8 mouse cellular contexts compared by ENCODE assay signal in genomic region chr10:78245225-78245547, GRCm38 (mm10). TPM values are rescaled to one million over a fixed set of nuclear protein-coding genes. Genes with fewer than 3 reads are reported as not detected.
A peak's percentile ranks its signal among the peaks of the same experiment; 100 is the strongest.
DNase-seq lines count a peak whose midpoint lies in the region; ATAC-seq and TF ChIP-seq lines count a peak whose summit lies in the region.

No protein-coding gene starts in this region.

- H3K27ac ChIP-seq in lung, postnatal 0 days (ENCODE audit: low read length) = no peak overlapping the region
- no peak overlapping the region for H3K27ac ChIP-seq in limb, embryonic 12.5 days
- H3K27ac ChIP-seq in stomach, embryonic 14.5 days (ENCODE audit: low read length) = no peak overlapping the region

- H3K27me3 ChIP-seq in lung, postnatal 0 days (replicated peaks; ENCODE audit: insufficient read depth, low read length) = no peaks in the 10 kb centered on the region
- H3K27me3 ChIP-seq in erythroblast, embryonic 14.5 days (ENCODE audit: control insufficient read depth) = no peaks in the 10 kb centered on the region
- H3K27me3 ChIP-seq in limb, embryonic 12.5 days = no peaks in the 10 kb centered on the region
- H3K27me3 ChIP-seq in stomach, embryonic 14.5 days (ENCODE audit: control insufficient read depth, insufficient read depth, low read length) = no peaks in the 10 kb centered on the region

- H3K9me3 ChIP-seq in lung, postnatal 0 days (ENCODE audit: low read length) = no peaks in the 10 kb centered on the region
- H3K9me3 ChIP-seq in erythroblast, embryonic 14.5 days (ENCODE audit: control insufficient read depth, low read length) = no peaks in the 10 kb centered on the region
- no peaks in the 10 kb centered on the region for H3K9me3 ChIP-seq in limb, embryonic 12.5 days
- H3K9me3 ChIP-seq in stomach, embryonic 14.5 days (ENCODE audit: control insufficient read depth, low read depth, low read length) = no peaks in the 10 kb centered on the region

- no peak for TF ChIP-seq EP300 in lung, postnatal 0 days (IDR thresholded peaks at IDR 0.05)

- 13% methylated on average over 7 of the region's 7 CpGs for WGBS in lung, postnatal 0 days
- 25% methylated on average over 7 of the region's 7 CpGs for WGBS in limb, embryonic 12.5 days
- 14% methylated on average over 7 of the region's 7 CpGs for WGBS in stomach, embryonic 14.5 days

- H3K4me3 ChIP-seq in lung, postnatal 0 days (ENCODE audit: low read depth, low read length) = peak overlapping the region; percentile 74
- peak overlapping the region; percentile 99 for H3K4me3 ChIP-seq in erythroblast, embryonic 14.5 days (replicated peaks)
- H3K4me3 ChIP-seq in limb, embryonic 12.5 days (replicated peaks) = peak overlapping the region; percentile 87
- H3K4me3 ChIP-seq in stomach, embryonic 14.5 days (ENCODE audit: low read depth, low read length) = peak overlapping the region; percentile 84

- intact Hi-C loops in gastrocnemius, postnatal 36 days (cut with DNase I) = no loop called here

- H3K36me3 ChIP-seq in lung, postnatal 0 days (ENCODE audit: insufficient read depth, low read length) = no peaks in the 10 kb centered on the region
- peaks cover 33% of the 10 kb centered on the region for H3K36me3 ChIP-seq in erythroblast, embryonic 14.5 days (ENCODE audit: control insufficient read depth)
- no peaks in the 10 kb centered on the region for H3K36me3 ChIP-seq in limb, embryonic 12.5 days
- H3K36me3 ChIP-seq in stomach, embryonic 14.5 days (ENCODE audit: control insufficient read depth, insufficient read depth, low read length) = no peaks in the 10 kb centered on the region

- H3K4me1 ChIP-seq in lung, postnatal 0 days (ENCODE audit: insufficient read depth, low read depth, low read length) = peaks cover 12% of the 10 kb centered on the region
- peaks cover 70% of the 10 kb centered on the region for H3K4me1 ChIP-seq in erythroblast, embryonic 14.5 days (ENCODE audit: control insufficient read depth)
- H3K4me1 ChIP-seq in limb, embryonic 12.5 days (replicated peaks) = peaks cover 18% of the 10 kb centered on the region
- H3K4me1 ChIP-seq in stomach, embryonic 14.5 days (ENCODE audit: control insufficient read depth, insufficient read depth, low read length) = peaks cover 12% of the 10 kb centered on the region; the same call in 1 of the 2 replicates

- no peak for DNase-seq in lung, postnatal 0 days (ENCODE audit: low spot score)
- no peak for DNase-seq in lung, adult 18-20 months
- no peak for DNase-seq in spleen, postnatal 36 days (ENCODE audit: low spot score in 2 of 2)
- no peak for DNase-seq in left cerebral cortex, adult 8-10 months (ENCODE audit: low spot score in 2 of 2)
- DNase-seq in gastrocnemius, postnatal 36 days = no peak

- ATAC-seq in lung, postnatal 0 days = no peak
- no peak for ATAC-seq in limb, embryonic 12.5 days (ENCODE audit: insufficient number of reproducible peaks, insufficient read depth, low FRiP score, low TSS enrichment, low read depth)
- peak; percentile 20; the same call in 1 of the 2 replicates for ATAC-seq in stomach, embryonic 14.5 days (ENCODE audit: insufficient number of reproducible peaks, insufficient read depth, low FRiP score, low read depth)

- H3K9ac ChIP-seq in lung, postnatal 0 days (replicated peaks; ENCODE audit: low read depth) = 0 out of 2 replicates have a peak overlapping the region, but pooled peaks have one; percentile 74
- H3K9ac ChIP-seq in limb, embryonic 12.5 days (replicated peaks) = peak overlapping the region; percentile 79
- H3K9ac ChIP-seq in stomach, embryonic 14.5 days (replicated peaks; ENCODE audit: low read depth, low read length) = 0 out of 2 replicates have a peak overlapping the region, but pooled peaks have one; percentile 69

- H3K4me2 ChIP-seq in lung, postnatal 0 days (replicated peaks; ENCODE audit: low read depth, low read length) = peak overlapping the region; percentile 91
- peak overlapping the region; percentile 95 for H3K4me2 ChIP-seq in limb, embryonic 12.5 days
- peak overlapping the region; percentile 90 for H3K4me2 ChIP-seq in stomach, embryonic 14.5 days (replicated peaks; ENCODE audit: low read depth, low read length)

- no peak for TF ChIP-seq CTCF in lung, postnatal 0 days (IDR thresholded peaks at IDR 0.05)

RNA-seq across cellular contexts. Expression of gene Trappc10, which starts 0.7 kb away (rescaled TPM):
- 19.2 and 19.9 TPM in 2 replicates for polyA plus RNA-seq in lung, postnatal 0 days (2015; fragmentation: Nextera tagmentation; extraction: Ambion mirVana)
- polyA plus RNA-seq in erythroblast, embryonic 14.5 days (2012) = 3.7 and 5.3 TPM in 2 replicates
- polyA plus RNA-seq in limb, embryonic 12.5 days (2016; fragmentation: Nextera tagmentation; extraction: Ambion mirVana) = 17.0 and 18.8 TPM in 2 replicates
- polyA plus RNA-seq in stomach, embryonic 14.5 days (2014; fragmentation: Nextera tagmentation; extraction: Ambion mirVana) = 14.7 and 17.3 TPM in 2 replicates
- total RNA-seq in left cerebral cortex, adult 8-10 months (2022) = 10 to 100 TPM; 84.2 to 91.1 (median 87.7) TPM
- total RNA-seq in gastrocnemius, postnatal 36 days (2021) = 10 to 100 TPM; 32.7 to 33.1 TPM
